Mouse (Mus musculus): ENCODE data around the gene Spaca5.

The Spaca5 gene

GRCm38 (mm10) chrX:21068106-21068505, at the start of gene Spaca5:
Spaca5 (plus strand) TSS chrX:21068406.
- DNase-seq (ENCODE audit: low spot score): no peak

GRCm38 (mm10) chrX:21061460-21061859, 6.7 kb upstream of the Spaca5 start:
- no peak for DNase-seq (ENCODE audit: low spot score)

GRCm38 (mm10) chrX:21061866-21062543, 6.2 kb upstream of the Spaca5 start, which contains the start of gene Zfp182:
Zfp182 (minus strand) TSS chrX:21062316.
- peak; percentile 76 for DNase-seq (ENCODE audit: low spot score)

- DNase-seq (ENCODE audit: low spot score): no peak
Observed at GRCm38 (mm10) chrX:21062544-21062890, 5.7 kb upstream of the Spaca5 start.

GRCm38 (mm10) chrX:21088645-21088982, 20.4 kb downstream of the Spaca5 start:
- no peak for DNase-seq (ENCODE audit: low spot score)

GRCm38 (mm10) chrX:21088983-21089866, 21.0 kb downstream of the Spaca5 start, which contains the start of gene Zfp300:
Zfp300 (minus strand) TSS chrX:21089527.
- DNase-seq (ENCODE audit: low spot score): peak; percentile 57

- DNase-seq (ENCODE audit: low spot score): no peak
Observed at GRCm38 (mm10) chrX:21089867-21090239, 21.6 kb downstream of the Spaca5 start.

GRCm38 (mm10) chrX:21115520-21115919, 47.3 kb downstream of the Spaca5 start, which contains the start of gene Ssxa1:
Ssxa1 (plus strand) TSS chrX:21115820.
- no peak for DNase-seq (ENCODE audit: low spot score)
